Mouse (Mus musculus): ENCODE data around the gene Ntn4.

Gene Ntn4

DNA sequence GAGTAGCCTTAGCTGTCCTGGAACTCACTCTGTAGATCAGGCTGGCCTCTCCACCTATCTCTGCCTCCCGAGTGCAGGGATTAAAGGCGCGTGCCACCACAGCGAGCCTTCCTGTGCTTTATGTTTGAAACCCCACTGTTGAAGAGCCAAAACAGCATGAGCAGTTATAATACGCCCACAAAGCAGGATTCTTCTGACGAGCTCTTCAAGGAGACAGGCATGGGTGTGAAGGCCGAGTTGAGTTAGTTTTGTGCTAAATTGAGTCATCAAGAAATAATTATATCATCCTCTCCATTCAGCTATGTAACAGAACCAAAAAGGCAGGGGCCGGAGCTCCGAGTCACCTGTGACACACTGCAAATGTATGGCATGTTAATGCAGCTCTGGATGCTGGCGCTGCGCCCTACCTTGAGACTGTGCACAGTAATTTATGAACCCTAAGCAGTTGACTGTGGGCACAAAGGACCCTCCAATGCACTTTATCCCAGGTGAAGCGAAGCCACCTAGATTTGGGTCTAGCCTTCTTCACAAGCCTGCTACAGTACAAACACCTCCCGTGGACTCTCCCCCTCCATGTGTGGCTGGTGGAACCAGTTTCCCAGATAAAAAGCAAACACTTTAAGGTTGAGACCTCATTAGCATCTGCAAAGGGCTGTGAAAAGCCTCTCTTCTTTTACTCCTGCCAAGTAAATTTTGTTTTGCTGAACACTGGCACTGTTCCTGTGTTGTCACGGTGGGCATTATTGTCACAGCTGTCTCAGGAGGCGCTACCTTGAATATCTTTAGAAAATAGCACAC, 142.9 kb downstream of the Ntn4 start:
- DNase-seq (ENCODE audit: low spot score in 2 of 2), result peak; percentile 39 to 42
